Mouse (Mus musculus) MEL (cell line): ENCODE measurements at regions not wholly inside any gene's neighbourhood (a gene's known extent, or its start where the extent isn't known, plus 50 kb on each side); places are given as distances from the start of the nearest gene placed in this dataset.

Experiments
- DNase-seq: peaks from one replicate; pipeline ENCODE4 v3.0.0; 2011; ENCODE audit warnings: low read depth, low spot score
- H3K27ac ChIP-seq: 2 replicates; pipeline ENCODE4 v1.5.1; 2012; ENCODE audit warnings: low read depth, mild to moderate bottlenecking, control low read depth, low read length, moderate library complexity; ENCODE audit not compliant: control insufficient read depth
- H3K27me3 ChIP-seq, 2 experiments: fragments of 150-350 bp in 1 of 2; sonication (generic) in 1 of 2; 2 replicates each; pipeline ENCODE4 v1.6.1; 2012; ENCODE audit warnings: low read length in 2 of 2, mild to moderate bottlenecking in 2 of 2, improper control_type of control experiment in 1 of 2, moderate library complexity in 1 of 2; ENCODE audit not compliant: insufficient read depth in 2 of 2, control insufficient read depth in 1 of 2
- H3K36me3 ChIP-seq, 2 experiments: 2 replicates each; pipeline ENCODE4 v1.6.1; 2012 to 2014; ENCODE audit warnings: low read length in 2 of 2, improper control_type of control experiment in 1 of 2, inconsistent platforms in 1 of 2, mild to moderate bottlenecking in 1 of 2; ENCODE audit not compliant: insufficient read depth in 2 of 2, control insufficient read depth in 1 of 2
- H3K4me1 ChIP-seq, 2 experiments: fragments of 150-350 bp in 1 of 2; sonication (generic) in 1 of 2; 2 replicates each; pipeline ENCODE4 v1.6.1; 2012; ENCODE audit warnings: low read length in 2 of 2, improper control_type of control experiment in 1 of 2, mild to moderate bottlenecking in 1 of 2; ENCODE audit not compliant: insufficient read depth in 2 of 2, control insufficient read depth in 1 of 2
- H3K4me3 ChIP-seq, 2 experiments: fragments of 150-350 bp in 1 of 2; sonication (generic) in 1 of 2; 2 replicates each; pipeline ENCODE4 v1.5.1; 2012; ENCODE audit warnings: low read depth in 2 of 2, low read length in 2 of 2, mild to moderate bottlenecking in 2 of 2, moderate library complexity in 2 of 2, control low read depth in 1 of 2, improper control_type of control experiment in 1 of 2; ENCODE audit not compliant: control insufficient read depth in 1 of 2, insufficient read depth in 1 of 2
- H3K79me2 ChIP-seq: 2 replicates; pipeline ENCODE4 v1.6.1; 2012; ENCODE audit warnings: mild to moderate bottlenecking, low read length, moderate library complexity; ENCODE audit not compliant: control insufficient read depth, poor library complexity, insufficient read depth
- H3K9ac ChIP-seq: 2 replicates; pipeline ENCODE4 v1.6.1; 2012; ENCODE audit warnings: low read depth, mild to moderate bottlenecking, control low read depth, low read length, moderate library complexity; ENCODE audit not compliant: control insufficient read depth, poor library complexity, severe bottlenecking
- H3K9me3 ChIP-seq: fragments of 150-350 bp; sonication (generic); replicated peaks from 2 replicates; pipeline ENCODE4 v1.6.1; 2012; ENCODE audit warnings: mild to moderate bottlenecking, low read length, improper control_type of control experiment, moderate library complexity; ENCODE audit not compliant: insufficient read depth
- BHLHE40 ChIP-seq: IDR thresholded peaks from 2 replicates; pipeline ENCODE4 v1.6.1; 2012; ENCODE audit warnings: low read depth, mild to moderate bottlenecking, inconsistent platforms, low read length, improper control_type of control experiment, borderline replicate concordance
- CHD2 ChIP-seq: IDR thresholded peaks from 2 replicates; pipeline ENCODE4 v1.6.1; 2011; ENCODE audit warnings: low read length, improper control_type of control experiment
- ELF1 ChIP-seq: IDR thresholded peaks from 2 replicates; pipeline ENCODE4 v1.6.1; 2014; ENCODE audit warnings: low read depth, mild to moderate bottlenecking, inconsistent platforms, low read length, improper control_type of control experiment, moderate library complexity
- EP300 ChIP-seq, 2 experiments: IDR thresholded peaks; 2 replicates each; pipeline ENCODE4 v1.6.1; 2011; ENCODE audit warnings: improper control_type of control experiment in 2 of 2, low read length in 2 of 2, low read depth in 1 of 2, mild to moderate bottlenecking in 1 of 2
- GATA1 ChIP-seq: IDR thresholded peaks from 2 replicates; pipeline ENCODE4 v1.6.1; 2011; ENCODE audit warnings: low read depth, low read length, improper control_type of control experiment
- JUND ChIP-seq: IDR thresholded peaks from 2 replicates; pipeline ENCODE4 v1.6.1; 2011; ENCODE audit warnings: low read depth, mild to moderate bottlenecking, improper control_type of control experiment, low read length
- MAX ChIP-seq: IDR thresholded peaks from 2 replicates; pipeline ENCODE4 v1.6.1; 2011; ENCODE audit warnings: low read length, improper control_type of control experiment
- MYC ChIP-seq: IDR thresholded peaks from 2 replicates; pipeline ENCODE4 v1.6.1; 2011; ENCODE audit warnings: low read depth, mild to moderate bottlenecking, low read length, improper control_type of control experiment, moderate library complexity
- NELFE ChIP-seq: IDR thresholded peaks from 2 replicates; pipeline ENCODE4 v1.6.1; 2011; ENCODE audit warnings: low read depth, low read length, improper control_type of control experiment
- POLR2AphosphoS2 ChIP-seq: IDR thresholded peaks from 2 replicates; pipeline ENCODE4 v1.6.1; 2011; ENCODE audit warnings: low read length, improper control_type of control experiment
- SIN3A ChIP-seq: IDR thresholded peaks from 2 replicates; pipeline ENCODE4 v1.6.1; 2012; ENCODE audit warnings: low read length, improper control_type of control experiment, inconsistent platforms
- SMC3 ChIP-seq: IDR thresholded peaks from 2 replicates; pipeline ENCODE4 v1.6.1; 2011; ENCODE audit warnings: low read depth, low read length, improper control_type of control experiment
- TBP ChIP-seq: IDR thresholded peaks from 2 replicates; pipeline ENCODE4 v1.8.0; 2011; ENCODE audit warnings: low read depth, low read length, improper control_type of control experiment
- UBTF ChIP-seq: IDR thresholded peaks from 2 replicates; pipeline ENCODE4 v1.6.1; 2012; ENCODE audit warnings: low read depth, mild to moderate bottlenecking, inconsistent platforms, low read length, improper control_type of control experiment, moderate library complexity, borderline replicate concordance; ENCODE audit not compliant: insufficient read depth
- USF1 ChIP-seq: IDR thresholded peaks from 2 replicates; pipeline ENCODE4 v1.6.1; 2014; ENCODE audit warnings: low read depth, mild to moderate bottlenecking, inconsistent platforms, low read length, improper control_type of control experiment, moderate library complexity
- USF2 ChIP-seq, 2 experiments: IDR thresholded peaks; 2 replicates each; pipeline ENCODE4 v1.6.1; 2011 to 2012; ENCODE audit warnings: improper control_type of control experiment in 2 of 2, low read length in 2 of 2, borderline replicate concordance in 1 of 2, inconsistent platforms in 1 of 2, low read depth in 1 of 2, mild to moderate bottlenecking in 1 of 2; ENCODE audit not compliant: insufficient read depth in 1 of 2
- ZC3H11A ChIP-seq: IDR thresholded peaks from 2 replicates; pipeline ENCODE4 v1.6.1; 2012; ENCODE audit warnings: low read depth, mild to moderate bottlenecking, inconsistent platforms, low read length, improper control_type of control experiment
- ZKSCAN1 ChIP-seq: IDR thresholded peaks from 2 replicates; pipeline ENCODE4 v1.6.1; 2012; ENCODE audit warnings: low read depth, mild to moderate bottlenecking, inconsistent platforms, low read length, improper control_type of control experiment, moderate library complexity

- Histone ChIP-seq H3K4me3 (no peak overlapping the region), H3K27me3 (no peaks in the 10 kb centered on the region), H3K9me3 (no peaks in the 10 kb centered on the region), H3K27ac (no peak overlapping the region), H3K36me3 (no peaks in the 10 kb centered on the region), H3K4me1 (no peaks in the 10 kb centered on the region), H3K9ac (no peak overlapping the region), H3K79me2 (no peaks in the 10 kb centered on the region)
- TF ChIP-seq GATA1 (no peak), JUND (no peak), SIN3A (no peak), ZKSCAN1 (no peak)
- DNase-seq = no peak
Measured at GRCm38 (mm10) chr1:61336367-61336766, 302.3 kb upstream of the Pard3b start.

DNA sequence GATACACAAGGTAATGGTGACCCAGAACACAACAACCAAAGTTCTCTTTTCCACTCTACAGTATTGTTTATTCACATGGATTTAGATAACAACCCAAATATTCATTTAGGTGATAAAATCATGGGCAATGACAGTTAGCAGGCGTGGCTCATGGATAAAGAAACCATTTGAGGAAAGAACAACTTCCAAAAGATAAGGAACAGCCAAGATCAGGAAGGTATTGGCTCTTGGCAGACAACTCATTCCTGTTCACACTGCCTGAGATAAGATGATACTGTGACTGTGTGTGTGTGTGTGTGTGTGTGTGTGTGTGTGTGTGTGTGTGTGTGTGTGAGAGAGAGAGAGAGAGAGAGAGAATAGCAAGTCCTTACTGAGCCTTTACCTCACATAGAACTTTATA, 285.7 kb upstream of the Pard3b start:
- no peak overlapping the region for H3K9ac ChIP-seq
- H3K4me3 ChIP-seq = no peak overlapping the region
- H3K9me3 ChIP-seq = no peaks in the 10 kb centered on the region
- no peaks in the 10 kb centered on the region for H3K27me3 ChIP-seq
- H3K79me2 ChIP-seq = no peaks in the 10 kb centered on the region
- H3K27ac ChIP-seq = no peak overlapping the region
- H3K36me3 ChIP-seq = no peaks in the 10 kb centered on the region
- TF ChIP-seq TBP (no peak), USF2 (IDR thresholded peaks at IDR 0.05; ENCODE audit: borderline replicate concordance in 1 of 2, insufficient read depth in 1 of 2, low read depth in 1 of 2, low read length in 2 of 2) (no peak), USF1 (no peak), ZC3H11A (no peak), NELFE (no peak), GATA1 (no peak), CHD2 (no peak), ELF1 (no peak), BHLHE40 (no peak), MYC (no peak), POLR2AphosphoS2 (no peak), MAX (no peak), UBTF (no peak), ZKSCAN1 (no peak), SMC3 (no peak), EP300 (IDR thresholded peaks at IDR 0.05; ENCODE audit: low read depth in 1 of 2, low read length in 2 of 2) (no peak; a peak in 1 of 4 replicates)
- TF ChIP-seq, all 39 proteins: peak for 0
- DNase-seq = no peak
- H3K4me1 ChIP-seq = no peaks in the 10 kb centered on the region
